Mouse (Mus musculus) testis, adult 2 months (tissue): ENCODE measurements around the gene Wscd1.

Experiments
- CTCF ChIP-seq: fragments of 200-500 bp; IDR thresholded peaks from 2 replicates; pipeline ENCODE4 v1.5.1; 2012; ENCODE audit warnings: low read depth, mild to moderate bottlenecking, inconsistent platforms, low read length, moderate library complexity; ENCODE audit not compliant: control insufficient read depth, insufficient read depth, insufficient replicate concordance
- POLR2A ChIP-seq: fragments of 200-500 bp; IDR thresholded peaks from 2 replicates; pipeline ENCODE4 v1.6.1; 2012; ENCODE audit warnings: low read depth, mild to moderate bottlenecking, inconsistent platforms, low read length, moderate library complexity; ENCODE audit not compliant: control insufficient read depth

GRCm38 (mm10) chr11:71750534-71751173, 934 bp downstream of the Wscd1 start:
- no peak for TF ChIP-seq POLR2A
- no peak for TF ChIP-seq CTCF
